Mouse (Mus musculus): ENCODE measurements around the gene Cldn17.

Gene Cldn17

DNA sequence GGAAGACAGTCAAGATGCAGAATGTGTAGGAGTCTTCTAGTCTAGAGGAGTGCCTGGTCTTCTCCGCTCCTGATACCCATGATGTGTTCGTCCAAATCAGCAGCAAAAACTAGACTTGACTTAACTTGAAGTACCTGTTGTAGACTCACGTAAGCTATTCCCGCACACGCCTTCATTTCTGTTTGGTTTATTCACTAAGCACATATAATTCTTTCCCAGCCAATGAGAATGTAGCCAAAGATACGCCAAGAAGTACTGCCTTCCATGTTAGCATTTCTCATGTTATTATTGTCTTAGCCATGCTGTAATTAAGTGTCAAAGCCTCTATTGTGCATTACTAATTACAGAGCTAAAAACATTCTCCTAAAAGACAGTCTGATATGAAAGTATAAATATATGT is at the start of gene Cldn17:
Gene Cldn17 (minus strand): TSS at position 101 of the 400 bp plus-strand sequence.
- no peak for DNase-seq (ENCODE audit: low spot score)

DNA sequence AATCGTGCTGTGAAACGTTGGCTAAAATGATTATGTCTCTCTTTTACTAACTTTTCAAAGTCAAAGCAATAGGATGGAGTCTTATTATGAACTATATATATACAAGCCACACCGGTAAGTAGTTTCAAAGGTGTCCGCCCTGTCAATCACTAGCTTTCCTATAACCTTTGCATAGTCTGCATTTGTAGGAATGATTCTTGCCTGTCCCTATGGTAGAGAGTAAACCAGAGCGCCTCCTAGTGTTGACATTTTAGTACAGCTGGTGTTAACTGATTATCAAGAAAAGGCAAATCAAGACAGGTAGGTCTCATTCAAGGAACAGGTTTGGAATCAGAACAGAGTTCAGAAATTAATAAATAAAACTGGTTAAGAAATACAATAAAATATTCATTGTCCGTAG is 35.7 kb upstream of the Cldn17 start:
- no peak for DNase-seq (ENCODE audit: low spot score)

DNA sequence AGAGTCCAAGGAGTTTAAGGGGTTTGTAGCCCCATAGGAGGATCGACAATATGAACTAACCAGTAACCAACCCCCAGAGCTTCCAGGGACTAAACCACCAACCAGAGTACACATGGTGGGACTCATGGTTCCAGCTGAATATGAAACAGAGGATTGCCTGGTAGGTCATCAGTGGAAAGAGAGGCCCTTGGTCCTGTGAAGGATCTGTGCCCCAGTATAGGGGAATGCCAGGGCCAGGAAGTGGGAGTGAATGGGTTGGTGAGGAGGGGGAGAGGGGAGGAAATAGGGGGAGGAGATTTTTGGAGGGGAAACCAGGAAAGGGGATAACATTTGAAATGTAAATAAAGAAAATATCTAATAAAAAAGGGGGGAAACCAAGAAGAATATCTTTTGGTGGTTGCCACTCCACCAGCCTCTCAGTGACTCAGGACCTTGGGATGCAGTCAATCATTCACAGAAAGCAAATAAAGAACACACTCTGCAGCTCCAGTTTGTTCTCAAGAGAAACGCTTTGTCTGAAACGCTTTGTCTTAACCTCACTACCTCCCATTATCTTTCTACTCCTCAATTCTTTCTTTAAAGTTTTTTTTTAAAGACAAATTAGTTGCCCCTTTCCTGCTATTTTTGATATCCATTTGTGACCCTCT is 33.2 kb upstream of the Cldn17 start:
- no peak for DNase-seq (ENCODE audit: low spot score)

DNA sequence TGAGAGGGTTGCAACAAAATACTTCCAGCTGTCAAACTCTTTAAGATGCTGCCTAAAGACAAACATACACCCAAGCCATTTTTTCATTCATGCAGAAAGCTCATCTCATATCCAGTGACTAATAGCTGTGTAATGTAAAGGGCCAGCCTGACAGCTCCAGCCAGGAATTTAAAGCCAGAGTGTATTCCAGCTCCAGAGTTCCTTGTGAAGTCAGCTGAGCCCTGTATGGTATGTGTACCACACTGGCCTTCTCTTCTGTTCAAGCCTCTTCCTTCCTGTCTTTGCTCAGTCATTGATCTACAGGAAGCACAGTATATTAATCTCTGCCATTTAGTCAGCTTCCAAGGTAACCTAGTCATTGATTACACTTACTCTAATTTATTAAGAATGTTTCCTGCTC is 4.6 kb upstream of the Cldn17 start:
- no peak for DNase-seq (ENCODE audit: low spot score)

DNA sequence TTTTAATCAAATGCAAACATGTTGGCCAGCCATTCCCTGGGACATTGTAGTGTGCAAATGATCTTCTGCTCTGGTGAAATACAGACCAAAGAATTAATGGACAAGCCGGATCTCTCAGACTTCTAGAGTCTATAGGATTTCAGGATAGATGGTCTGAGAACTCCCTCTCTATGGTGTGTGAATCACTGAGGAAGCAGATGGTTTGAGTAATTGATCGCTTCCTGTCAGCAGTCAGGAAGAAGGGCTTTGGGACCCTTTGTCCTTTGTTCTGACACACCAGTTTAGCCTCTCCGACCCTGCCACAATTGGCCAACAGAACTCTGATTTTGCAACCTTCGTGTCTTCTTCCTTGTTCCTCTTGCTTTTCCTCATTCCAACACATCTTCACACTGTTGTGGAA is 1.4 kb upstream of the Cldn17 start:
- DNase-seq (ENCODE audit: low spot score), result no peak

DNA sequence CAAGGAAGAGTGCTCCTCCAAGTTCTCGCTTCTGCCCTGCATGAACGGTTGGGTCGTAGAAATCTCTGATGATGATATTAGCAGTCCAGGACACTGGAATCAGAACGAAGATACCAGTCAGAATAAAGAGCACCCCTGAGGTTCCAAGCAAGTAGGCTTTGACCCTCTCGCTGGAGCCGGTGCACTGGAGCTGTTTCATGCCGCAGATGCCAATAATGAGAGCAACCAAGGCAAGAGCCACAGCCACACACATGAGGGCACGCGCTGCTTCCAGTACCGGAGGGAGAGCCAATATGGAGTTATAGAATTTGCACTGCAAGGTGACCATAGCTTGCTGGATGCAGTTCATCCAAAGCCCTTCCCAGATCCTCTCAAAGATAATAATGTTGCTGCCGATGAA is 440 bp downstream of the Cldn17 start:
- no peak for DNase-seq (ENCODE audit: low spot score)

DNA sequence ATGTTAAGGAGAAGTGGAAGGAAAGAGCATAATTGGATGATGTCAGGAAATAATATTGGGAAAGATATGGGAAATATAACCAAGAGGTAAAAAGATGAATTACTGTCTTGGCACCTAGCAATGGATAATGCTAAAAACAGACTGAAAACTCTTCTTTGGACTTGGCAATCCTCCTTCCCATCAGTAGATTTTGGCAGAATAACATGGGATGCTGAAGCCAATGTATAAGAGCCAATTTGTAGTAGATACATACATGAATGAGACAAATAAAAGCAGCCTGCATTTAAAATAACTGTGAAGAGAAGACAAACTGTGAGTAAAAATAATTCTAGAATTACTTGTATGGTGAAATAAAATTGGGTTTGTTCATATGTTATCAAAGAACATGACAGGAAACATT is 18.7 kb downstream of the Cldn17 start:
- no peak for DNase-seq (ENCODE audit: low spot score)

DNA sequence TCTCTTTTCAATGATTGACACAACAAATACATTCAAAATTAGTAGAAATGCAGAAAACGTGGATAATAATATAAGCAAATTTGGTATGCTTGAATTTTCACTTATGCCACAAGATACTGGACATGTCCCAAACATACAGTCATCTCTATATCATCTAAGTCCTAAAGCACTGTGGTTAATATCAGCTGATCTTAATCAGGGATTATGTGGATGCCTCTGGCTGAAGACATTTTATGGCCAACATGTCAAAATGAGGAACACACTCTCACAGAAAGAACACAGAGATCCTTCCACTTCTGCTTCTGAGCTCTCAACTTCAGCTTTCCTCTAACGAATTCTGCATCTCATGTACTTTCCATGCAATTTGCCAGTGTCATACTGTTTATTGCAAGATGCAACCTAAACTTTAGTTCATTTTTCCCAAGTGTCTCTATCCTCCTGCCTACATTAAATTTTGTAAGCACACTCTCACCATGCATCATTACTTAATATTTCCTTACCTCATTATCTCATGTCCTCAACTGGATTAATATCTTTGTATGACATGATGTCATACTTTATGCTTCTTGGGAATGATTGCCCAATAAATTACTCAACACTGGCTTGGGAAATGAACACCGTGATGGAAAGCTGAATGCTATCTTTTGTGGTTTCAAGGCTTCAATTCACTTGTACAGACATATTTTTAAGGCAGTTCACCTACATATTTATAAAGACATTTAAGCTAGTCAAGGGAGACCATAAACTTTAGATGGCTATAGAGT is 26.6 kb downstream of the Cldn17 start:
- DNase-seq (ENCODE audit: low spot score), result no peak

DNA sequence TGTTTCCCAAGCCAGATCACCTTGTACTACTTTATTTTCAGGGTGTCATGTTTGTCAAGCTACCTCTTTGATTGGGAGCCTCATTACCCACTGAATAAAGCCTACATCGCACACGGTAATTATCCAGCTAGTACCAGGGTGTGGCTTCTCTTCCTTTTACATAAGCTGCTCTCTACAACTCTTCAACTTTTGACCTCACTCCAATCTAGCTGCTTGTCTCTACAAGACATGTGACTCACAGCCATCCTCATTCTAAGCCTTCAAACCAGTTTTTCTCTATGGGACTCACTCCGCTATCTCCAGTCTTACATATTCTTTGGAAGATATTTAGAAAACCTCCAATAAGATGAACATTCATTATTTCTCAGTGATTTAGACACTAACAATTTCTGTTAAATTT is 43.5 kb downstream of the Cldn17 start:
- DNase-seq (ENCODE audit: low spot score), result no peak
